Comparison of ENCODE assay signal across 11 mouse cellular contexts in genomic region chr13:52529188-52529972, GRCm38 (mm10). TPM values are rescaled to one million over a fixed set of nuclear protein-coding genes. Genes with fewer than 3 reads are reported as not detected.
DNase-seq lines count a peak whose midpoint lies in the region; ATAC-seq lines count a peak whose summit lies in the region.
"Had no signal": no experiment of that assay in that cellular context is flagged by ENCODE, and none has a peak within 500 bp of the region (broad histone marks: within the 10 kb centered on the region; RNA-seq: fewer than 3 reads in every experiment).

No protein-coding gene starts in this region.

- H3K9ac ChIP-seq in midbrain, embryonic 12.5 days (replicated peaks) = peak overlapping the region; percentile 60; the same call in 1 of the 2 replicates
- peak overlapping the region; percentile 62; the same call in 1 of the 2 replicates for H3K9ac ChIP-seq in hindbrain, embryonic 11.5 days (ENCODE audit: low read depth, low read length)
- H3K9ac ChIP-seq in neural tube, embryonic 15.5 days (replicated peaks) = peak overlapping the region; percentile 62
- H3K9ac ChIP-seq: liver, postnatal 0 days had no signal

- WGBS in midbrain, embryonic 12.5 days = 61% methylated on average over 13 of the region's 13 CpGs
- WGBS in midbrain, embryonic 10.5 days = 61% methylated on average over 13 of the region's 13 CpGs
- 65% methylated on average over 13 of the region's 13 CpGs for WGBS in hindbrain, embryonic 11.5 days
- 65% methylated on average over 13 of the region's 13 CpGs for WGBS in neural tube, embryonic 15.5 days

- peaks cover 7% of the 10 kb centered on the region for H3K4me1 ChIP-seq in midbrain, embryonic 12.5 days
- peaks cover 11% of the 10 kb centered on the region for H3K4me1 ChIP-seq in midbrain, embryonic 10.5 days
- 0 out of 2 replicates have a peak, but pooled peaks cover 4% of the 10 kb centered on the region for H3K4me1 ChIP-seq in hindbrain, embryonic 11.5 days (replicated peaks; ENCODE audit: control insufficient read depth, insufficient read depth, low read length)
- H3K4me1 ChIP-seq in neural tube, embryonic 15.5 days = peaks cover 18% of the 10 kb centered on the region

- no peak for ATAC-seq in midbrain, embryonic 12.5 days (ENCODE audit: low FRiP score, low read depth)
- no peak for ATAC-seq in hindbrain, embryonic 11.5 days (ENCODE audit: low FRiP score)
- no peak for ATAC-seq in neural tube, embryonic 15.5 days (ENCODE audit: low FRiP score)
- no peak for ATAC-seq in activated CD4-positive, CD25-positive, alpha-beta regulatory T cell, adult 4 months

- DNase-seq in heart, adult 11 months = peak; percentile 61
- DNase-seq in heart, adult 8-10 months (ENCODE audit: low spot score) = no peak
- DNase-seq in midbrain, embryonic 10.5 days (ENCODE audit: low spot score) = no peak
- DNase-seq in hindbrain, embryonic 11.5 days (ENCODE audit: low spot score) = no peak
- DNase-seq in urinary bladder, postnatal 10 days (ENCODE audit: low spot score) = no peak
- DNase-seq: adrenal gland, adult 2 months; kidney, postnatal 25 days; liver, postnatal 0 days had no signal

- no peaks in the 10 kb centered on the region for H3K9me3 ChIP-seq in midbrain, embryonic 12.5 days
- no peaks in the 10 kb centered on the region for H3K9me3 ChIP-seq in midbrain, embryonic 10.5 days (replicated peaks)
- H3K9me3 ChIP-seq in hindbrain, embryonic 11.5 days (ENCODE audit: control insufficient read depth, low read length) = no peaks in the 10 kb centered on the region
- H3K9me3 ChIP-seq in neural tube, embryonic 15.5 days (replicated peaks) = no peaks in the 10 kb centered on the region

- H3K4me2 ChIP-seq in midbrain, embryonic 12.5 days (replicated peaks) = peak overlapping the region; percentile 94
- H3K4me2 ChIP-seq in hindbrain, embryonic 11.5 days (replicated peaks; ENCODE audit: low read depth, low read length) = no peak overlapping the region
- peak overlapping the region; percentile 87 for H3K4me2 ChIP-seq in neural tube, embryonic 15.5 days

- peak overlapping the region; percentile 55 for H3K4me3 ChIP-seq in midbrain, embryonic 12.5 days
- H3K4me3 ChIP-seq in midbrain, embryonic 10.5 days = no peak overlapping the region
- H3K4me3 ChIP-seq in hindbrain, embryonic 11.5 days (ENCODE audit: low read depth, low read length) = peak overlapping the region; percentile 42
- peak overlapping the region; percentile 60 for H3K4me3 ChIP-seq in neural tube, embryonic 15.5 days (replicated peaks)

- H3K27ac ChIP-seq in midbrain, embryonic 12.5 days (replicated peaks) = no peak overlapping the region
- no peak overlapping the region for H3K27ac ChIP-seq in midbrain, embryonic 10.5 days (replicated peaks)
- no peak overlapping the region for H3K27ac ChIP-seq in hindbrain, embryonic 11.5 days (ENCODE audit: low read depth, low read length)
- peak overlapping the region; percentile 87; the same call in 1 of the 2 replicates for H3K27ac ChIP-seq in neural tube, embryonic 15.5 days (replicated peaks)

- H3K27me3 ChIP-seq in midbrain, embryonic 12.5 days = peaks cover 38% of the 10 kb centered on the region
- H3K27me3 ChIP-seq in midbrain, embryonic 10.5 days (ENCODE audit: low read depth, poor library complexity, severe bottlenecking) = peaks cover 40% of the 10 kb centered on the region
- peaks cover 14% of the 10 kb centered on the region for H3K27me3 ChIP-seq in hindbrain, embryonic 11.5 days (ENCODE audit: control insufficient read depth, insufficient read depth, low read length)
- 0 out of 2 replicates have a peak, but pooled peaks cover 10% of the 10 kb centered on the region for H3K27me3 ChIP-seq in neural tube, embryonic 15.5 days (replicated peaks)

- H3K36me3 ChIP-seq in midbrain, embryonic 12.5 days = no peaks in the 10 kb centered on the region
- H3K36me3 ChIP-seq in midbrain, embryonic 10.5 days = no peaks in the 10 kb centered on the region
- no peaks in the 10 kb centered on the region for H3K36me3 ChIP-seq in hindbrain, embryonic 11.5 days (ENCODE audit: control insufficient read depth, insufficient read depth, low read length)
- no peaks in the 10 kb centered on the region for H3K36me3 ChIP-seq in neural tube, embryonic 15.5 days

RNA-seq across cellular contexts. Expression of gene Diras2, which starts 1.7 kb away (rescaled TPM):
- under 1 TPM; 0.13 to 0.31 (median 0.21) TPM for total RNA-seq in heart, adult 8-10 months (2022)
- polyA plus RNA-seq in midbrain, embryonic 12.5 days (2016; fragmentation: Nextera tagmentation; extraction: Ambion mirVana) = 0.66 and 0.98 TPM in 2 replicates
- polyA plus RNA-seq in midbrain, embryonic 10.5 days (2016; fragmentation: Nextera tagmentation; extraction: Ambion mirVana) = 0.04 and 0.09 TPM in 2 replicates
- 0.24 and 0.40 TPM in 2 replicates for polyA plus RNA-seq in hindbrain, embryonic 11.5 days (2014; fragmentation: Nextera tagmentation; extraction: Ambion mirVana)
- polyA plus RNA-seq in neural tube, embryonic 15.5 days (2015; fragmentation: Nextera tagmentation; extraction: Ambion mirVana) = 5.4 and 6.0 TPM in 2 replicates
- not detected for polyA plus RNA-seq in activated CD4-positive, CD25-positive, alpha-beta regulatory T cell, adult 4 months (2017; shearing (Covaris generic))

RNA-seq across cellular contexts. Expression of gene Syk, which starts 53.6 kb away (rescaled TPM):
- total RNA-seq in heart, adult 8-10 months (2022) = 10 to 100 TPM; 16.1 to 18.7 (median 17.6) TPM
- 2.2 and 3.2 TPM in 2 replicates for polyA plus RNA-seq in midbrain, embryonic 12.5 days (2016; fragmentation: Nextera tagmentation; extraction: Ambion mirVana)
- 2.3 and 3.0 TPM in 2 replicates for polyA plus RNA-seq in midbrain, embryonic 10.5 days (2016; fragmentation: Nextera tagmentation; extraction: Ambion mirVana)
- polyA plus RNA-seq in hindbrain, embryonic 11.5 days (2014; fragmentation: Nextera tagmentation; extraction: Ambion mirVana) = 4.0 and 4.4 TPM in 2 replicates
- 0.96 and 3.2 TPM in 2 replicates for polyA plus RNA-seq in neural tube, embryonic 15.5 days (2015; fragmentation: Nextera tagmentation; extraction: Ambion mirVana)
- polyA plus RNA-seq in activated CD4-positive, CD25-positive, alpha-beta regulatory T cell, adult 4 months (2017; shearing (Covaris generic)) = 1 to 10 TPM in 1 of 2 experiments, under 1 TPM in 1; 0.63 to 1.4 TPM
